Mouse (Mus musculus): Measurements from ENCODE around the gene Olfr1535. TPM values are rescaled to one million over a fixed set of nuclear protein-coding genes. Genes with fewer than 3 reads are reported as not detected.

The Olfr1535 gene
- polyA plus RNA-seq (2016; fragmentation: Nextera tagmentation; extraction: Ambion mirVana), result not detected in 2 replicates

GRCm38 (mm10) chr13:21559793-21560192 lies at the start of gene Olfr1535:
Gene Olfr1535, minus strand, starts transcription at chr13:21559893.
- Histone ChIP-seq H3K4me3 (no peak within 1 kb of the TSS), H3K27ac (replicated peaks) (no peak within 1 kb of the TSS), H3K9me3 (no peaks in the 10 kb centered on the region), H3K4me1 (no peaks in the 10 kb centered on the region), H3K27me3 (replicated peaks; ENCODE audit: low read depth, poor library complexity, severe bottlenecking) (no peaks in the 10 kb centered on the region), H3K36me3 (replicated peaks) (no peaks in the 10 kb centered on the region)
- no peak for DNase-seq (ENCODE audit: low spot score)
- WGBS, result 49% methylated on average over 1 of the region's 1 CpGs

GRCm38 (mm10) chr13:21591618-21592017 lies 31.9 kb upstream of the Olfr1535 start:
- Histone ChIP-seq H3K9me3 (peaks cover 7% of the 10 kb centered on the region; the same call in 1 of the 2 replicates), H3K4me1 (no peaks in the 10 kb centered on the region), H3K36me3 (replicated peaks) (no peaks in the 10 kb centered on the region), H3K4me3 (no peak overlapping the region), H3K27me3 (replicated peaks; ENCODE audit: low read depth, poor library complexity, severe bottlenecking) (no peaks in the 10 kb centered on the region), H3K27ac (replicated peaks) (no peak overlapping the region)
- DNase-seq (ENCODE audit: low spot score), result no peak
- WGBS, result 70% methylated on average over 2 of the region's 2 CpGs

- no peak within 1 kb of the TSS for H3K4me3 ChIP-seq
- no peak for DNase-seq (ENCODE audit: low spot score)
- H3K36me3 ChIP-seq (replicated peaks), result no peaks in the 10 kb centered on the region
- no peak within 1 kb of the TSS for H3K27ac ChIP-seq (replicated peaks)
- no peaks in the 10 kb centered on the region for H3K9me3 ChIP-seq
- no peaks in the 10 kb centered on the region for H3K27me3 ChIP-seq (replicated peaks; ENCODE audit: low read depth, poor library complexity, severe bottlenecking)
- WGBS, result 89% methylated on average over 2 of the region's 2 CpGs
- H3K4me1 ChIP-seq, result no peaks in the 10 kb centered on the region
Observed at GRCm38 (mm10) chr13:21581659-21582058, 22.0 kb upstream of the Olfr1535 start, which contains the start of gene Olfr1364. Gene Olfr1364, minus strand, starts transcription at chr13:21581759.

- no peaks in the 10 kb centered on the region for H3K4me1 ChIP-seq
- no peaks in the 10 kb centered on the region for H3K9me3 ChIP-seq
- no peak overlapping the region for H3K4me3 ChIP-seq
- DNase-seq (ENCODE audit: low spot score), result no peak
- WGBS, result 71% methylated on average over 3 of the region's 3 CpGs
- no peaks in the 10 kb centered on the region for H3K27me3 ChIP-seq (replicated peaks; ENCODE audit: low read depth, poor library complexity, severe bottlenecking)
- H3K36me3 ChIP-seq (replicated peaks), result no peaks in the 10 kb centered on the region
- no peak overlapping the region for H3K27ac ChIP-seq (replicated peaks)
Observed at GRCm38 (mm10) chr13:21550416-21551110, 9.1 kb downstream of the Olfr1535 start.

GRCm38 (mm10) chr13:21549487-21549886 lies 10.2 kb downstream of the Olfr1535 start:
- WGBS, result 93% methylated on average over 3 of the region's 3 CpGs
- no peak for DNase-seq (ENCODE audit: low spot score)
- no peak overlapping the region for H3K27ac ChIP-seq (replicated peaks)
- no peaks in the 10 kb centered on the region for H3K36me3 ChIP-seq (replicated peaks)
- H3K27me3 ChIP-seq (replicated peaks; ENCODE audit: low read depth, poor library complexity, severe bottlenecking), result no peaks in the 10 kb centered on the region
- H3K4me3 ChIP-seq, result no peak overlapping the region
- H3K9me3 ChIP-seq, result no peaks in the 10 kb centered on the region
- H3K4me1 ChIP-seq, result no peaks in the 10 kb centered on the region

- H3K36me3 ChIP-seq (replicated peaks), result no peaks in the 10 kb centered on the region
- DNase-seq (ENCODE audit: low spot score), result no peak
- no peaks in the 10 kb centered on the region for H3K4me1 ChIP-seq
- H3K4me3 ChIP-seq, result no peak within 1 kb of the TSS
- no peaks in the 10 kb centered on the region for H3K27me3 ChIP-seq (replicated peaks; ENCODE audit: low read depth, poor library complexity, severe bottlenecking)
- H3K27ac ChIP-seq (replicated peaks), result no peak within 1 kb of the TSS
- H3K9me3 ChIP-seq, result no peaks in the 10 kb centered on the region
- 80% methylated on average over 1 of the region's 1 CpGs for WGBS
Observed at GRCm38 (mm10) chr13:21542708-21543107, 17.0 kb downstream of the Olfr1535 start, which contains the start of gene Olfr1366. Gene Olfr1366, minus strand, starts transcription at chr13:21542808.

- no peaks in the 10 kb centered on the region for H3K27me3 ChIP-seq (replicated peaks; ENCODE audit: low read depth, poor library complexity, severe bottlenecking)
- WGBS, result under 1% methylated on average over 39 of the region's 39 CpGs
- peak within 1 kb of the TSS; percentile 90 for H3K4me3 ChIP-seq
- no peaks in the 10 kb centered on the region for H3K9me3 ChIP-seq
- peaks cover 12% of the 10 kb centered on the region for H3K36me3 ChIP-seq (replicated peaks)
- DNase-seq (ENCODE audit: low spot score), result peak; percentile 91
- peak within 1 kb of the TSS; percentile 100 for H3K27ac ChIP-seq (replicated peaks)
- peaks cover 10% of the 10 kb centered on the region; the same call in 1 of the 2 replicates for H3K4me1 ChIP-seq
Observed at GRCm38 (mm10) chr13:21530781-21531201, 28.9 kb downstream of the Olfr1535 start, which contains the start of gene Zkscan8. Gene Zkscan8, minus strand, starts transcription at chr13:21531120.

- Histone ChIP-seq H3K4me3 (peak overlapping the region; percentile 90), H3K27ac (replicated peaks) (peak overlapping the region; percentile 100), H3K4me1 (peaks cover 10% of the 10 kb centered on the region; the same call in 1 of the 2 replicates), H3K27me3 (replicated peaks; ENCODE audit: low read depth, poor library complexity, severe bottlenecking) (no peaks in the 10 kb centered on the region), H3K36me3 (replicated peaks) (peaks cover 19% of the 10 kb centered on the region), H3K9me3 (no peaks in the 10 kb centered on the region)
- 53% methylated on average over 7 of the region's 7 CpGs for WGBS
- DNase-seq (ENCODE audit: low spot score), result no peak
Observed at GRCm38 (mm10) chr13:21530136-21530535, 29.6 kb downstream of the Olfr1535 start.

- DNase-seq (ENCODE audit: low spot score), result peak; percentile 91
- peak overlapping the region; percentile 91 for H3K27ac ChIP-seq (replicated peaks)
- H3K36me3 ChIP-seq (replicated peaks), result no peaks in the 10 kb centered on the region
- no peaks in the 10 kb centered on the region for H3K27me3 ChIP-seq (replicated peaks; ENCODE audit: low read depth, poor library complexity, severe bottlenecking)
- peaks cover 4% of the 10 kb centered on the region; the same call in 1 of the 2 replicates for H3K4me1 ChIP-seq
- H3K4me3 ChIP-seq, result peak overlapping the region; percentile 71
- H3K9me3 ChIP-seq, result no peaks in the 10 kb centered on the region
- WGBS, result under 1% methylated on average over 21 of the region's 21 CpGs
Observed at GRCm38 (mm10) chr13:21506221-21506649, 53.5 kb downstream of the Olfr1535 start.

Other genes with a start within 250 kb of the Olfr1535 start
- 0.24 and 0.36 TPM in 2 replicates for gene Gpx6, start 247.8 kb downstream of the Olfr1535 start, polyA plus RNA-seq (2016; fragmentation: Nextera tagmentation; extraction: Ambion mirVana)
- gene Olfr1367, start 213.0 kb downstream of the Olfr1535 start, polyA plus RNA-seq (2016; fragmentation: Nextera tagmentation; extraction: Ambion mirVana), result not detected in 2 replicates
- gene Zscan12, start 197.1 kb downstream of the Olfr1535 start, polyA plus RNA-seq (2016; fragmentation: Nextera tagmentation; extraction: Ambion mirVana), result 19.3 and 20.4 TPM in 2 replicates
- 91.5 and 91.9 TPM in 2 replicates for gene Zkscan3, start 157.1 kb downstream of the Olfr1535 start, polyA plus RNA-seq (2016; fragmentation: Nextera tagmentation; extraction: Ambion mirVana)
- 4.2 and 4.9 TPM in 2 replicates for gene Pgbd1, start 118.8 kb downstream of the Olfr1535 start, polyA plus RNA-seq (2016; fragmentation: Nextera tagmentation; extraction: Ambion mirVana)
- 29.4 and 29.9 TPM in 2 replicates for gene Zscan26, start 106.2 kb downstream of the Olfr1535 start, polyA plus RNA-seq (2016; fragmentation: Nextera tagmentation; extraction: Ambion mirVana)
- gene Nkapl, start 91.4 kb downstream of the Olfr1535 start, polyA plus RNA-seq (2016; fragmentation: Nextera tagmentation; extraction: Ambion mirVana), result 1.3 and 2.0 TPM in 2 replicates
- 3.0 and 3.5 TPM in 2 replicates for gene Zkscan4, start 81.0 kb downstream of the Olfr1535 start, polyA plus RNA-seq (2016; fragmentation: Nextera tagmentation; extraction: Ambion mirVana)
- not detected in 2 replicates for gene Gm10065, start 80.5 kb downstream of the Olfr1535 start, polyA plus RNA-seq (2016; fragmentation: Nextera tagmentation; extraction: Ambion mirVana)
- gene AK157302, start 64.7 kb downstream of the Olfr1535 start, polyA plus RNA-seq (2016; fragmentation: Nextera tagmentation; extraction: Ambion mirVana), result 0.63 TPM in 1 of 2 replicates, not detected in the other
- 4.3 and 5.3 TPM in 2 replicates for gene Gm11273, start 58.5 kb downstream of the Olfr1535 start, polyA plus RNA-seq (2016; fragmentation: Nextera tagmentation; extraction: Ambion mirVana)
- gene Zkscan8, start 28.8 kb downstream of the Olfr1535 start, polyA plus RNA-seq (2016; fragmentation: Nextera tagmentation; extraction: Ambion mirVana), result 7.6 and 7.8 TPM in 2 replicates
- gene Olfr1366, start 17.1 kb downstream of the Olfr1535 start, polyA plus RNA-seq (2016; fragmentation: Nextera tagmentation; extraction: Ambion mirVana), result 0.11 and 0.21 TPM in 2 replicates
- gene Olfr1364, start 21.9 kb upstream of the Olfr1535 start, polyA plus RNA-seq (2016; fragmentation: Nextera tagmentation; extraction: Ambion mirVana), result not detected in 2 replicates
- not detected in 2 replicates for gene Olfr1362, start 54.1 kb upstream of the Olfr1535 start, polyA plus RNA-seq (2016; fragmentation: Nextera tagmentation; extraction: Ambion mirVana)
- not detected in 2 replicates for gene Olfr11, start 82.6 kb upstream of the Olfr1535 start, polyA plus RNA-seq (2016; fragmentation: Nextera tagmentation; extraction: Ambion mirVana)
- not detected in 2 replicates for gene Olfr1361, start 103.5 kb upstream of the Olfr1535 start, polyA plus RNA-seq (2016; fragmentation: Nextera tagmentation; extraction: Ambion mirVana)
- not detected in 2 replicates for gene Olfr1360, start 117.5 kb upstream of the Olfr1535 start, polyA plus RNA-seq (2016; fragmentation: Nextera tagmentation; extraction: Ambion mirVana)
- not detected in 2 replicates for gene Olfr1359, start 138.2 kb upstream of the Olfr1535 start, polyA plus RNA-seq (2016; fragmentation: Nextera tagmentation; extraction: Ambion mirVana)
- gene Hist1h2bl, start 156.2 kb upstream of the Olfr1535 start, polyA plus RNA-seq (2016; fragmentation: Nextera tagmentation; extraction: Ambion mirVana), result 1.6 and 3.1 TPM in 2 replicates
- gene Hist1h2ai, start 156.5 kb upstream of the Olfr1535 start, polyA plus RNA-seq (2016; fragmentation: Nextera tagmentation; extraction: Ambion mirVana), result 30.5 and 32.2 TPM in 2 replicates
- gene Hist1h3h, start 157.8 kb upstream of the Olfr1535 start, polyA plus RNA-seq (2016; fragmentation: Nextera tagmentation; extraction: Ambion mirVana), result 10.7 and 12.8 TPM in 2 replicates
- 5.7 and 6.0 TPM in 2 replicates for gene Hist1h2bm, start 162.2 kb upstream of the Olfr1535 start, polyA plus RNA-seq (2016; fragmentation: Nextera tagmentation; extraction: Ambion mirVana)
- 0.93 and 1.3 TPM in 2 replicates for gene Hist1h4j, start 175.2 kb upstream of the Olfr1535 start, polyA plus RNA-seq (2016; fragmentation: Nextera tagmentation; extraction: Ambion mirVana)
- 3.9 and 7.1 TPM in 2 replicates for gene Hist1h4k, start 190.6 kb upstream of the Olfr1535 start, polyA plus RNA-seq (2016; fragmentation: Nextera tagmentation; extraction: Ambion mirVana)
- 18.6 and 21.7 TPM in 2 replicates for gene Hist1h2ak, start 193.9 kb upstream of the Olfr1535 start, polyA plus RNA-seq (2016; fragmentation: Nextera tagmentation; extraction: Ambion mirVana)
- 3.6 and 4.0 TPM in 2 replicates for gene Hist1h2bn, start 194.2 kb upstream of the Olfr1535 start, polyA plus RNA-seq (2016; fragmentation: Nextera tagmentation; extraction: Ambion mirVana)
- gene Hist1h1b, start 220.7 kb upstream of the Olfr1535 start, polyA plus RNA-seq (2016; fragmentation: Nextera tagmentation; extraction: Ambion mirVana), result 34.8 and 36.2 TPM in 2 replicates
- gene Hist1h3i, start 223.5 kb upstream of the Olfr1535 start, polyA plus RNA-seq (2016; fragmentation: Nextera tagmentation; extraction: Ambion mirVana), result 102 and 103 TPM in 2 replicates
- 10.9 and 18.0 TPM in 2 replicates for gene Hist1h2an, start 227.3 kb upstream of the Olfr1535 start, polyA plus RNA-seq (2016; fragmentation: Nextera tagmentation; extraction: Ambion mirVana)
- gene Hist1h2bp, start 227.6 kb upstream of the Olfr1535 start, polyA plus RNA-seq (2016; fragmentation: Nextera tagmentation; extraction: Ambion mirVana), result 3.1 and 3.2 TPM in 2 replicates